Mouse (Mus musculus) layer of hippocampus, adult 18-20 months (tissue): Measurements from ENCODE around the gene Klra10. TPM values are rescaled to one million over a fixed set of nuclear protein-coding genes. Genes with fewer than 3 reads are reported as not detected.
"Not testable (repeated sequence)": the region's sequence is repeated elsewhere in the genome, so short reads cannot be mapped to it uniquely, and the experiment has no call there.

ENCODE experiments used
- DNase-seq, 2 experiments: peaks; one replicate each; pipeline ENCODE4 v3.0.0; 2022; ENCODE audit warnings: low spot score in 2 of 2
- long read RNA-seq: library from polyadenylated mRNA; stranded (forward); transcript quantifications from one replicate; pipeline ENCODE4 v2.0.0, GENCODE M21; 2021
- total RNA-seq, 2 experiments: library from RNA; stranded (reverse); gene quantifications; 2 replicates each; pipeline ENCODE4 v1.2.3; 2021

Klra10 gene
- total RNA-seq, result not detected
- long read RNA-seq, result 0 reads

GRCm38 (mm10) chr6:130281828-130282227 lies at the start of gene Klra10:
Klra10 (minus strand) TSS chr6:130281928.
- not testable (repeated sequence) for DNase-seq

- no peak for DNase-seq
Observed at GRCm38 (mm10) chr6:130287984-130288649, 6.4 kb upstream of the Klra10 start.

- DNase-seq, result no peak
Observed at GRCm38 (mm10) chr6:130255326-130255725, 26.4 kb downstream of the Klra10 start.

GRCm38 (mm10) chr6:130237536-130237935 lies 44.2 kb downstream of the Klra10 start:
- no peak for DNase-seq

- no peak for DNase-seq
Observed at GRCm38 (mm10) chr6:130236635-130237034, 45.1 kb downstream of the Klra10 start.

GRCm38 (mm10) chr6:130233222-130233621 lies 48.5 kb downstream of the Klra10 start, which contains the start of gene Klra7:
Klra7 (minus strand) TSS chr6:130233322.
- DNase-seq, result no peak

Other genes with a start within 250 kb of the Klra10 start
- not detected for gene Klra4, start 214.7 kb downstream of the Klra10 start, total RNA-seq
- not detected for gene Klra8, start 152.0 kb downstream of the Klra10 start, total RNA-seq
- not detected for gene Klra9, start 88.8 kb downstream of the Klra10 start, total RNA-seq
- gene Klra7, start 48.6 kb downstream of the Klra10 start, total RNA-seq, result not detected
- gene Klra3, start 55.6 kb upstream of the Klra10 start, total RNA-seq, result not detected
- gene Klra1, start 104.9 kb upstream of the Klra10 start, total RNA-seq, result not detected